Mouse (Mus musculus) liver, embryonic 12.5 days (tissue): ENCODE data around the gene Slc38a1. TPM values are rescaled to one million over a fixed set of nuclear protein-coding genes. Genes with fewer than 3 reads are reported as not detected.

Source experiments
- ATAC-seq: fragments of 200-750 bp; cut with Nextera tagmentation; 2 replicates; pipeline ENCODE4 v1.8.0; 2017; ENCODE audit warnings: moderate number of reproducible peaks, mild to moderate bottlenecking, moderate library complexity
- H3K27ac ChIP-seq: fragments of 300-500 bp; sonication (generic); 2 replicates; pipeline ENCODE4 v1.5.1; 2016; ENCODE audit warnings: mild to moderate bottlenecking
- H3K27me3 ChIP-seq: fragments of 300-500 bp; sonication (generic); replicated peaks from 2 replicates; pipeline ENCODE4 v1.6.1; 2016; ENCODE audit warnings: mild to moderate bottlenecking, moderate library complexity
- H3K36me3 ChIP-seq: fragments of 300-500 bp; sonication (generic); 2 replicates; pipeline ENCODE4 v1.6.1; 2016; ENCODE audit warnings: mild to moderate bottlenecking, moderate library complexity
- H3K4me1 ChIP-seq: fragments of 300-500 bp; sonication (generic); 2 replicates; pipeline ENCODE4 v1.6.1; 2016
- H3K4me2 ChIP-seq: fragments of 300-500 bp; sonication (generic); 2 replicates; pipeline ENCODE4 v1.6.1; 2016; ENCODE audit warnings: mild to moderate bottlenecking, moderate library complexity
- H3K4me3 ChIP-seq: fragments of 300-500 bp; sonication (generic); 2 replicates; pipeline ENCODE4 v1.5.1; 2016; ENCODE audit warnings: mild to moderate bottlenecking, moderate library complexity
- H3K9ac ChIP-seq: fragments of 300-500 bp; sonication (generic); 2 replicates; pipeline ENCODE4 v1.6.1; 2016; ENCODE audit warnings: mild to moderate bottlenecking, moderate library complexity
- H3K9me3 ChIP-seq: fragments of 300-500 bp; sonication (generic); replicated peaks from 2 replicates; pipeline ENCODE4 v1.6.1; 2016; ENCODE audit warnings: mild to moderate bottlenecking, moderate library complexity
- WGBS: fragments of 180-500 bp; shearing (Covaris S2); methylation state at CpG from one replicate; pipeline ENCODE4 v1.1.7; 2016; ENCODE audit not compliant: insufficient replicate concordance; 5-methylcytosine and 5-hydroxymethylcytosine counted together
- polyA plus RNA-seq: library from polyadenylated mRNA; unstranded; fragments of >200 nt; fragmentation: Nextera tagmentation; extraction: Ambion mirVana; gene quantifications from 2 replicates; pipeline ENCODE4 v1.2.1, GENCODE M21; 2016

Slc38a1 gene
- 41.1 and 43.1 TPM in 2 replicates for polyA plus RNA-seq

DNA sequence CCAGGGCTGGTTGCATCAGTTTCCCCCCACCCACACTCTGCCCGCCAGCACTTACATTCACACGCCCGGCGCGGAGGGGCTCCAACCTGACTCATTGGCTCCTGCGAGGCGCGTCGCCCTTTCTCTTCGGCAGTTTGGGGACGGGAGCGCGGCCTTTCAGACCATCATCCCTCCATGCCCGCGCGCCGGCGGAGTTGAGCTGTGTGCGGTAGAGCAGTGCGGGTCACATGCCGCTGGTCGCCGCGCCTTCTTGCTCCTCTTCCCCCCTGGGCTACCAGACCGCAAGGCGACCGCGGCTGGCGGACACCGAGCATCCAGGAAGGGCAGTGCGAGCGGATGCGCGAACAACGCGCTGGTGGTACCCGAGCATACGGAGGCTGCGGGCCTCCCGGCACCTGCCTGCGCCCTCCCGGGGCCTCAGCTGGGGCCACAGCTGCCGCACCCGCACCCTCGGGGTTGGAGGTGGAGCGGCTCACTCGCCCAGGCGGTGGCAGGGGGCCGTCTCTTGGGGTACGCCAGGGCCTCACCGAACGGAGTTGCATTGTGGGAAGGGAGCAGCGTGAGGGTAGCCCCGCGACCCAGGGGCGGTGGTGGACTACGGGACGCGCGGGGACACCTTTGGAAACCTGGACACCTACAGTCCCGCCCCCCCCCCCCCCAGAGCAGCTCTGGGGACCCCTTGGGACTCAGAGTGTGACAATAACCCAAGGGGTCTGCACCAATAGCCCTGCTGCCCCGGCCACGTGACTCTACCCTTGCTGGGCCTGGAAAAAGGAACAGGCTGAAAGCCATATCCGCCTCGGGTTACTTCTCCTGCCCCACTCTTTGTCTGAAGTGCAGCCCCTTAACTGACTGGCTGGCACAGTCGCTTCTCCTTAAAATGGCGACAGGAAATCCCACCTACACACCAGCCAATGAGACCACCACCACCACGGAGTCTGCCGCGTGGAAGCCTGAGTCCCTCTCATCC, at the start of gene Slc38a1:
TSS of gene Slc38a1 (minus strand) at position 478 of the 970 bp plus-strand sequence.
- peak within 1 kb of the TSS; percentile 72 for H3K4me3 ChIP-seq
- peak within 1 kb of the TSS; percentile 83 for H3K27ac ChIP-seq
- no peaks in the 10 kb centered on the region for H3K9me3 ChIP-seq
- H3K9ac ChIP-seq = peak within 1 kb of the TSS; percentile 78
- H3K27me3 ChIP-seq = no peaks in the 10 kb centered on the region
- under 1% methylated on average over 53 of the region's 70 CpGs for WGBS
- peak within 1 kb of the TSS; percentile 98 for H3K4me2 ChIP-seq
- H3K36me3 ChIP-seq = peaks cover 4% of the 10 kb centered on the region
- ATAC-seq = peak; percentile 74
- peaks cover 55% of the 10 kb centered on the region for H3K4me1 ChIP-seq

DNA sequence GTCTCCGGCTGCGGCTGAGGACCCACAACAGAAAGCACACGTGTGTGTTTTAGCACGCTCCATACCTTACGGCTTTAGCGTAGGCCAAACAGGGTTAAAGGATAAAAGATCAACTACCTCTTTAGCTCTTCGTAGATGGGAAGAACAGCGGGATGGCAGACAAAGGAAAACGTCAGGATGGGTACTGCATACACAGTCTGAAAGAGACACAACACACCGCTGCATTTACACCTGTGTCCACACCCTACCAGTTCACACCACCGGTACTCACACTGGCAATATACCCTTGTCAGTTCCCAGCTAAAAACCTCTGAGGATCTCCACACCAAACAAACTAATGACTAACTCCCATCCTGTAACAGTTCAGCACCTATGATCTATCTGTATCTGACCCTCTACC, 49.7 kb upstream of the Slc38a1 start:
- no peak overlapping the region for H3K9ac ChIP-seq
- ATAC-seq = no peak
- no peaks in the 10 kb centered on the region for H3K9me3 ChIP-seq
- 92% methylated on average over 11 of the region's 11 CpGs for WGBS
- H3K27ac ChIP-seq = no peak overlapping the region
- H3K4me2 ChIP-seq = no peak overlapping the region
- H3K36me3 ChIP-seq = peaks cover 96% of the 10 kb centered on the region
- no peak overlapping the region for H3K4me3 ChIP-seq
- no peaks in the 10 kb centered on the region for H3K27me3 ChIP-seq
- H3K4me1 ChIP-seq = peaks cover 24% of the 10 kb centered on the region

DNA sequence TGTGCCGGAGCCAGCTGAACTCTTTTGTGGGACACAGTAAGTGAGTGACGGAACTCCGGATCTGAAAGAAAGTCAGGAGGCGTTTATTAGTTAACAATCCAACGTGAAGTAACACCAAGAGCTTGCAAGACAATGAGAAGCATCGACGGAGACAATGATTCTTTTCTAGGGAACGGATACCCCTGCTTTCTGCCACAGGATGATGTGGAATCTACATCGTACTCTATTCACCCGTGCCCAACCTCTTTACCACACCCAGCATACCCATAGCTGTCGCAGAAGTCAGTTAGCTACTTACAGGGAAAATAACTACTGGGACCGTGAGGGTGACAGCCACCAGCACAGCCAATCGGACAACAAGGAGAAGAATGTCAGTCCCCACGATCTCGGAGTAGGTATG, 48.7 kb upstream of the Slc38a1 start:
- no peak overlapping the region for H3K4me3 ChIP-seq
- H3K4me2 ChIP-seq = no peak overlapping the region
- no peak overlapping the region for H3K9ac ChIP-seq
- H3K36me3 ChIP-seq = peaks cover 93% of the 10 kb centered on the region
- no peaks in the 10 kb centered on the region for H3K9me3 ChIP-seq
- no peaks in the 10 kb centered on the region for H3K27me3 ChIP-seq
- peaks cover 14% of the 10 kb centered on the region for H3K4me1 ChIP-seq
- no peak for ATAC-seq
- H3K27ac ChIP-seq = no peak overlapping the region
- 89% methylated on average over 15 of the region's 15 CpGs for WGBS

DNA sequence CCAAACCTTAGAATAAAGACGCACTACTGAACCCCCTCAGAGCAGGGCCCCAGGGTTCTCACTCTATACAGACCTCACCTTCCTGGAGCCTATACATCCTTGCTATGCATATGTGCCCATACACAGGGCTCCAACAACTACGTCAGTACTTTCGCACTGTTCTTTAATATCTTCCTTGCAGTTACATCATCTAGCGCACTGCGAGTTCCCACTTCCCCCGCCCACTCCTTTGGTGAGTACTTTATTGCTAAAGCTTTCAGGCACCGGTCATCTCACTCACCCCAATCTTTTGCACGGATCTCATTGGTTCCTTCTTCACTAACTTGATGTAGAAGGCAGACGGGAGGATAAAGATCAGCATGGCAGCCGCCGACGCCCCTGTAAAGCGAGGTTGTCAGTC, 48.1 kb upstream of the Slc38a1 start:
- no peak for ATAC-seq
- WGBS = 85% methylated on average over 13 of the region's 13 CpGs
- H3K9me3 ChIP-seq = no peaks in the 10 kb centered on the region
- H3K9ac ChIP-seq = no peak overlapping the region
- H3K27ac ChIP-seq = no peak overlapping the region
- peaks cover 87% of the 10 kb centered on the region for H3K36me3 ChIP-seq
- no peak overlapping the region for H3K4me2 ChIP-seq
- no peak overlapping the region for H3K4me3 ChIP-seq
- H3K4me1 ChIP-seq = peaks cover 8% of the 10 kb centered on the region
- no peaks in the 10 kb centered on the region for H3K27me3 ChIP-seq

DNA sequence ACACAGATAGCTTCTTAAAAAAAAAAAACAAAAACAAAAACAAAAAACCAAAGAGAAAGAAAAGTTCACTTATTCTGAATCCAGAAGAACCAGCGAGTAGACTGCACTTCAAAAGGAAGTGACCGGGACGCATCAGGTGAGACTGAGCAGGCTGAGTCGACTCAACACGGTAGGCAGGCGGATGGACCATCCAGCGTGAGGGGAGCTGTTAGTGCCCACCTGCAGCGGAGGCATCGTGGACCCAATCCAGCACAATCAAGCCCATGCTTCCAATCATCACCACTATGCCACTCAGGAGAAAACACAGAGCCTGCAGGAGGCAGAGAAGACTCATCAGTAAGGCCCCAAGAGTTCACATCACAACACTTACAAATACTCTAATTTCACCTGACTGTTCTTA, 47.2 kb upstream of the Slc38a1 start:
- Histone ChIP-seq H3K4me3 (no peak overlapping the region), H3K4me1 (peaks cover under 1% of the 10 kb centered on the region; the same call in 1 of the 2 replicates), H3K36me3 (peaks cover 78% of the 10 kb centered on the region), H3K27me3 (no peaks in the 10 kb centered on the region), H3K27ac (no peak overlapping the region), H3K9ac (no peak overlapping the region), H3K4me2 (no peak overlapping the region), H3K9me3 (no peaks in the 10 kb centered on the region)
- no peak for ATAC-seq
- WGBS = 89% methylated on average over 9 of the region's 9 CpGs

DNA sequence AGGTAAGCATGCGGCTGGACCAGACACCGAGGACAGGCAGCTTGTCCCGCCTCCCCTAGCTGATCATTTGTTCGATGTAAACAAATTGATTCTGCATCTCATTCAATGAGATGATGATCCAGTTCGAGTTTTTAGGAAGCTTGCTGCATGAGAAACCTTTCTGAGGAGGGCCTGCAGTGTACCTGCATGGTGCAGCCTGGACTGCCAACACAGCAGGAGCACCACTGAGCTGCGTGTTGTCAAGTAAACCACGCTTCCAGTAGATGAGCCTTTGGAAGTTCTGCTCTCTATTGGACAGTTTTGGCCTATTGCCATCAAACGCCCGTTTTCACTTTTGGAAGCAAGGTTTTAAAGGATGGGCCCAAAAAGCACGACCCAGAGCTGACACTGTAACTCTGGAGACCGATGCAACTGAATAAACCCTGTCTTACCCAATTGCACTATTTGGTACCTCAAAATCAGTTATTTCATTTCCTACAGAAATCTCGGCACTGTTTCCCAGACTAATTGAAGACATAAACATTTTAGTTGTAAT, 46.1 kb upstream of the Slc38a1 start:
- Histone ChIP-seq H3K9ac (no peak overlapping the region), H3K27me3 (no peaks in the 10 kb centered on the region), H3K4me2 (no peak overlapping the region), H3K9me3 (no peaks in the 10 kb centered on the region), H3K36me3 (peaks cover 67% of the 10 kb centered on the region), H3K4me1 (peaks cover 11% of the 10 kb centered on the region), H3K27ac (no peak overlapping the region), H3K4me3 (no peak overlapping the region)
- WGBS = 88% methylated on average over 12 of the region's 12 CpGs
- no peak for ATAC-seq

DNA sequence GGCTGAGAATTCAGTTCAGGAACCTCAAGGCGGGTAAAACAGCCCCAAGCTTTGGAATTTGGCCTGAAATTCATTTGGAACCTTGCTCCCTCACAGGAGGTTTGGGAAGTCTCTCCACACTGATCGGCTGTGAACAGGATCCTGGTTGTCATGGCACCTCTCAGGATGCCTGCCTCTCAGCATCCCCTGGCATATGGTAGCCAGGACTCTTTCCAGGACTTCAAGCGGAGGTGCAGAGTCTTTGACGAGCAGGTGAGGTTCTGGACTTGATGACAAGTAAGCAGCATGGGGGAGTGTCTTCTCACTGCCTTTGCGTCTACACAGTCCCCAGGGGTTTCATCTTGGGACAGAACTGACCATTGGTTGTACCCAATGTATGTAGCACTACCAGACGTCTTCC, 45.3 kb upstream of the Slc38a1 start:
- Histone ChIP-seq H3K9ac (no peak overlapping the region), H3K27ac (no peak overlapping the region), H3K4me1 (peaks cover 16% of the 10 kb centered on the region), H3K36me3 (peaks cover 59% of the 10 kb centered on the region), H3K9me3 (no peaks in the 10 kb centered on the region), H3K4me2 (no peak overlapping the region), H3K27me3 (no peaks in the 10 kb centered on the region), H3K4me3 (no peak overlapping the region)
- no peak for ATAC-seq
- WGBS = 88% methylated on average over 6 of the region's 6 CpGs

DNA sequence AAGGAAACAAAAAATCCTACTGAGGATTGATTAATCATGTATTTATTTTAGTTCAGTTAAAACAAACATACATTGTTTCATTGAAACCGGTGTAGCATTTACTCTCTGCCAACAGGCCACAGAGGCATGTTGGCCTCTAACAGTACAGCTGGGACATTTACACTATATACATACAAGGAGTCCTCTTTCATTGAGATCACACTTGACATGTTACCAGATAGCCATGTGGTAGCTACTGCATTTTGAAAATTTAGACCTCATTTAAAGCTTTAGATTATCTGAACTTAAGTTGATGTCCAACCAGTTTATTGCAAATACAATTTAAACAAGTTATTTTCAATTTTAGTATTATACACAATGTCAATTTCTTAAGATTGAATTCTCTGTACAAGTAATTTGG, 44.7 kb upstream of the Slc38a1 start:
- H3K27ac ChIP-seq = no peak overlapping the region
- no peak for ATAC-seq
- H3K36me3 ChIP-seq = peaks cover 52% of the 10 kb centered on the region

DNA sequence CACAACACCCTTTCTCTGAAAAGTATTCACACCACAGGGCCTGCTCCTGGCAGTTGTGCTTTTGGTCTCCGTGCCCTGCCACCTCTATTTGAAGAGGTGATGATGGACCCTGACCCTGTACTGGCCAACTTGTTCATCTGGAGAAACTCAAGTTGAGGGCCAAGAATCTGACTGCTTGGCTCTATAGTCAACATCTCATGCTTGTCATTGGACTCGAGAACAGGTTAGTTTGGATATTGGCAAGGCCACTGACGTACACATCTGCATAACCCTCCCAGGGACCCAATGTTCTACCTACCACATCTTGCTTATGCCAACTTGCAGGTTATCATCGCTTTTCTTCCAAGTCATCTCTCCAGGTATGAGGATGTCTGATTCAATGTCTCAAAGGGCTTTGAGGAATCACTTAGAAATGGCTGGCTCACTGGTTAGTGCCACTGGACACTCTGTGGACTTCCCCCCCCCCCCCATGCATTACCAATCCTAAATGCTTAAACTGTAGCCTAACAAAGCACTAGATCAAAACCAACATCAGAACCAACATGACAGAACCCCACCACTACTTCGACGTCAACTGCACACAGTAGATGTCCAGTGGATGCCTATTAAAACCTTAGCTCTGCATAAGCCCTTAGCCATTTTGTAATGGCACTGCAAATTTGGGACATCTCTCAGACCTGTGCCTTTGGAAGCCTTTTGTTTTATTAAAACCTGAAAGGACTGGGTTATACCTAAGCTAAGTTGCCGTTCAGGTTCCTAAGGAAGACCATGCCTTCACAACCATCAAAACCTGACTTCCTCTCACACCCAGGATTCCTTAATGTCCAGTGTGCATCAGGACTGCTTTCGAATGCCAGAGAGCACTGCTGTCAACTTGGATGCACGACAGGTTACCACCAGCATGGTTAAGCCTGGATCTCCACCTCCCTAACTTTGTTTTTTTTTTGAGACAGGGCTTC, 43.8 kb upstream of the Slc38a1 start:
- Histone ChIP-seq H3K27ac (no peak overlapping the region), H3K4me3 (no peak overlapping the region), H3K36me3 (peaks cover 44% of the 10 kb centered on the region), H3K4me2 (no peak overlapping the region), H3K4me1 (peaks cover 16% of the 10 kb centered on the region), H3K27me3 (peaks cover 6% of the 10 kb centered on the region; the same call in 1 of the 2 replicates), H3K9ac (no peak overlapping the region), H3K9me3 (no peaks in the 10 kb centered on the region)
- 75% methylated on average over 9 of the region's 9 CpGs for WGBS
- no peak for ATAC-seq

More for the DNA sequence above, 44.7 kb upstream of the Slc38a1 start:
- Histone ChIP-seq H3K4me2 (no peak overlapping the region), H3K9me3 (no peaks in the 10 kb centered on the region), H3K4me1 (peaks cover 16% of the 10 kb centered on the region), H3K9ac (no peak overlapping the region), H3K4me3 (no peak overlapping the region), H3K27me3 (no peaks in the 10 kb centered on the region)
- WGBS = 69% methylated on average over 1 of the region's 1 CpGs

DNA sequence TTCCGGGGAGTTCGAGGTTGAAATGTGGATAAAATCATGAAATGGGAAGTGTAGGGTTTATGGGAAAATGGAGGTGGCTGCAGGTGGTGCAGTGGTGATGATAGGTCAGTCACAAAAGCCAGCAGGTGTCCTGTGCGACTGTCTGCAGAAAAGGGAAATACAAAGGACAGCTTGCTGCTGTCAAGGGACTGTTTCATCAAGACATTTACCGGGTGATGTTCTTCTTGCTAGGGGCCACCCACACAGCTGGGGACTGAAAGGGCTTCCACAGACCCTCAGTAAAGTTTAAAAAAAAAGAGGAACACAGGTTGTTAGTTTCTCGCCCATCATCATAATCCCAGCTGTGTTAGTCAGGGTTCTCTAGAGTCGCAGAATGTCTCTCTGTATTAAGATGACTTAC, 42.6 kb upstream of the Slc38a1 start:
- Histone ChIP-seq H3K4me2 (no peak overlapping the region), H3K9me3 (no peaks in the 10 kb centered on the region), H3K27me3 (peaks cover 13% of the 10 kb centered on the region; the same call in 1 of the 2 replicates), H3K4me1 (peaks cover 16% of the 10 kb centered on the region), H3K9ac (no peak overlapping the region), H3K36me3 (peaks cover 31% of the 10 kb centered on the region), H3K4me3 (no peak overlapping the region), H3K27ac (no peak overlapping the region)
- ATAC-seq = no peak
- 51% methylated on average over 6 of the region's 6 CpGs for WGBS

DNA sequence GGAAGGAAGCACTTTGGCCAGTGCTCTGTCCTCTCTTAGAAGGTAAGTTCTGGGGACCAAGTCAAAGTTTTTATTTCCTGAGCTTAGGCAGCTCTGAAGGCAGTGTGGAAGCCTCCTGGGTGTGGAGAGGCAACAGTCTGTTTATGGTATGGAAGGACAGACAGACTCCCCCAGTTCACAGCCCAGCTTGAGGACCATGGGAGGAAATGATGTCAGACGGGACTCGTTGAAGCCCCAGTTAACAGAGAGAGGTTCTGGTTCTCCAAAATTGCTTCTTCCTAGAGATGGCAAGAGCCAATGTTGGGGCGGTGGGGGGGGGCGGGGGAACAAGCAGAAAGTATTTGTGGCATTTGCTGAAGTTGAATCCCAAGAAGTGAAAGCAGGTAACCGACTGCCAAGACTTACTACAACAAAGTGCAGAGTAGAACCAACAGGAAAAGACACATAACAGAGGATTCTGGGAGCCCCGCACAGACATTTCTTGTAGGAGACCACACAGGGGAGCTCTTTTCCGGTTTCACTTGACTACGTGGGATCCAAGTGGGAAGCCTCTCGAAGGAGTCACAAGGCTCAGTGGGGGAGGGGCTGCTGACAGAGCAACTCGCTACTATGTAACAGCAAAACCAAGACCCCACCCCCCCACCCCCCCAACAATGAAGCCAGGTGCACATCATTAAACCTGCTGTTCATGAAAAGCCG, 41.6 kb upstream of the Slc38a1 start:
- peaks cover 23% of the 10 kb centered on the region for H3K36me3 ChIP-seq
- no peaks in the 10 kb centered on the region for H3K9me3 ChIP-seq
- ATAC-seq = peak; percentile 52; the same call in 1 of the 2 replicates
- peak overlapping the region; percentile 50 for H3K9ac ChIP-seq
- no peak overlapping the region for H3K27ac ChIP-seq
- H3K4me2 ChIP-seq = peak overlapping the region; percentile 62
- peak overlapping the region; percentile 33 for H3K4me3 ChIP-seq
- 19% methylated on average over 11 of the region's 11 CpGs for WGBS
- peaks cover 16% of the 10 kb centered on the region for H3K4me1 ChIP-seq
- peaks cover 20% of the 10 kb centered on the region; the same call in 1 of the 2 replicates for H3K27me3 ChIP-seq
